Mouse (Mus musculus) midbrain, embryonic 11.5 days (tissue): ENCODE data around the gene Ocln. TPM values are rescaled to one million over a fixed set of nuclear protein-coding genes. Genes with fewer than 3 reads are reported as not detected.

Source experiments
- ATAC-seq: fragments of 200-750 bp; cut with Nextera tagmentation; 2 replicates; pipeline ENCODE4 v1.8.0; 2017; ENCODE audit warnings: moderate TSS enrichment, moderate library complexity; ENCODE audit not compliant: low FRiP score
- DNase-seq: peaks from one replicate; pipeline ENCODE4 v3.0.0; 2015; ENCODE audit warnings: low spot score; ENCODE audit errors: missing footprints
- H3K27ac ChIP-seq: fragments of 300-500 bp; sonication (generic); 2 replicates; pipeline ENCODE4 v1.5.1; 2014; ENCODE audit warnings: low read depth, low read length
- H3K27me3 ChIP-seq: fragments of 300-500 bp; sonication (generic); 2 replicates; pipeline ENCODE4 v1.6.1; 2014; ENCODE audit warnings: mild to moderate bottlenecking, low read length, moderate library complexity, mixed read lengths; ENCODE audit not compliant: control insufficient read depth, insufficient read depth
- H3K36me3 ChIP-seq: fragments of 300-500 bp; sonication (generic); 2 replicates; pipeline ENCODE4 v1.6.1; 2014; ENCODE audit warnings: mild to moderate bottlenecking, low read length, moderate library complexity, mixed read lengths; ENCODE audit not compliant: control insufficient read depth, insufficient read depth
- H3K4me1 ChIP-seq: fragments of 300-500 bp; sonication (generic); 2 replicates; pipeline ENCODE4 v1.6.1; 2014; ENCODE audit warnings: low read length; ENCODE audit not compliant: control insufficient read depth, insufficient read depth
- H3K4me2 ChIP-seq: fragments of 300-500 bp; sonication (generic); 2 replicates; pipeline ENCODE4 v1.6.1; 2014; ENCODE audit warnings: mild to moderate bottlenecking, moderate library complexity
- H3K4me3 ChIP-seq: fragments of 300-500 bp; sonication (generic); 2 replicates; pipeline ENCODE4 v1.5.1; 2014; ENCODE audit warnings: low read depth, low read length
- H3K9ac ChIP-seq: fragments of 300-500 bp; sonication (generic); 2 replicates; pipeline ENCODE4 v1.6.1; 2014; ENCODE audit warnings: low read length
- H3K9me3 ChIP-seq: fragments of 300-500 bp; sonication (generic); 2 replicates; pipeline ENCODE4 v1.6.1; 2016; ENCODE audit warnings: low read length; ENCODE audit not compliant: control insufficient read depth
- WGBS: fragments of 180-500 bp; shearing (Covaris S2); extraction: QIAGEN DNeasy Blood & Tissue Kit; methylation state at CpG from one replicate; pipeline ENCODE4 v1.1.7; 2014; 5-methylcytosine and 5-hydroxymethylcytosine counted together
- polyA plus RNA-seq: library from polyadenylated mRNA; unstranded; fragments of >200 nt; fragmentation: Nextera tagmentation; extraction: Ambion mirVana; gene quantifications from 2 replicates; pipeline ENCODE4 v1.2.1, GENCODE M21; 2014

Gene Ocln
- polyA plus RNA-seq, 1 experiment from 2014 or later = 1.5 TPM

DNA sequence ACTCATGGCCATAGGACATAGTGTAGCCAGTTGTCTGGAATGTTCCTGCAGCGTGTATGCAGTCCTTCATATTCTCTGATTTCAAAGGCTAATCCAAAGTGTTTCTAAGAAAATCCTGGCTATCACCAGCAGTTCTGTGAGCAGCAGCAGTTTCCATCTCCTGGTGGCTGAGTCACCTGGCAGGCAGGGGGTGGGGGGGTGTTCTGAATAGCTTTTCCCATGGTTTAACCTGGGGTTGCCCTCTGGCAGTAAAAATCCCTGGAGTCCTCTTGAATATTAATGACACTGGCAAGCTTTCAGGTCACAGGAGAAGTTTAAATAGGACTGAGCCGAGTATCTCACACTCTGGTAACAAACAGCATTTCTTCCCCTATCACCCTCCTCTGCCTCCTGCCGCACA is 29.2 kb upstream of the Ocln start:
- DNase-seq = no peak
- Histone ChIP-seq H3K27ac (no peak overlapping the region), H3K36me3 (no peaks in the 10 kb centered on the region), H3K4me1 (no peaks in the 10 kb centered on the region; the same call in 1 of the 2 replicates), H3K4me3 (no peak overlapping the region), H3K9ac (no peak overlapping the region), H3K4me2 (no peak overlapping the region), H3K27me3 (no peaks in the 10 kb centered on the region), H3K9me3 (no peaks in the 10 kb centered on the region)
- 45% methylated on average over 3 of the region's 3 CpGs for WGBS
- ATAC-seq = no peak

DNA sequence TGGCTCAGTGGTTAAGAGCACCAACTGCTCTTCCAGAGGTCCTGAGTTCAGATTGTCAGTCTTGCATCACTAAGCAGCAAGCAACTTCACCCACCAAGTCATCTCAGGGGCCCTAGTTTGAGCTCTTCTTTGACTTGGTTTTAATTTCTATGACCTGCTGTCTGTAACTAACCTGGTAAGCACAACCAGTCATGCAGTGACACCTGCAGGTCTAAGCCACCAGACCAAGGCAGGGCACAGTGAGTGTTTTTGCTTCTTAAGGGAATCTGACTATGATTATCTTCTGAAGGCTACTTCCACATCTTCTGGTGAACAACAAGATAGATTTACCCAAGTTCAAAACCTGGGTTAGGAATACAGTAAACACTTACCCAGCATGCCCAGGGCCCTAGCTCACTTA is 27.4 kb upstream of the Ocln start:
- Histone ChIP-seq H3K4me3 (no peak overlapping the region), H3K4me2 (no peak overlapping the region), H3K4me1 (no peaks in the 10 kb centered on the region; the same call in 1 of the 2 replicates), H3K9me3 (no peaks in the 10 kb centered on the region), H3K27ac (no peak overlapping the region), H3K36me3 (no peaks in the 10 kb centered on the region), H3K9ac (no peak overlapping the region), H3K27me3 (no peaks in the 10 kb centered on the region)
- ATAC-seq (no peak), DNase-seq (no peak)

GRCm38 (mm10) chr13:100579220-100579619 is 26.7 kb upstream of the Ocln start:
- H3K27ac ChIP-seq = no peak overlapping the region
- ATAC-seq (no peak), DNase-seq (no peak)
- H3K9me3 ChIP-seq = no peaks in the 10 kb centered on the region
- no peak overlapping the region for H3K4me2 ChIP-seq
- 58% methylated on average over 3 of the region's 3 CpGs for WGBS
- H3K4me3 ChIP-seq = no peak overlapping the region
- H3K9ac ChIP-seq = no peak overlapping the region
- H3K36me3 ChIP-seq = no peaks in the 10 kb centered on the region
- H3K4me1 ChIP-seq = no peaks in the 10 kb centered on the region; the same call in 1 of the 2 replicates
- H3K27me3 ChIP-seq = no peaks in the 10 kb centered on the region

GRCm38 (mm10) chr13:100575950-100576349 is 23.4 kb upstream of the Ocln start:
- no peak overlapping the region for H3K9ac ChIP-seq
- no peaks in the 10 kb centered on the region for H3K9me3 ChIP-seq
- no peaks in the 10 kb centered on the region for H3K36me3 ChIP-seq
- 69% methylated on average over 2 of the region's 2 CpGs for WGBS
- no peak overlapping the region for H3K4me2 ChIP-seq
- DNase-seq = no peak
- H3K27me3 ChIP-seq = no peaks in the 10 kb centered on the region
- no peak for ATAC-seq
- no peaks in the 10 kb centered on the region for H3K4me1 ChIP-seq
- no peak overlapping the region for H3K4me3 ChIP-seq
- no peak overlapping the region for H3K27ac ChIP-seq

- H3K4me3 ChIP-seq = no peak overlapping the region
- H3K9me3 ChIP-seq = no peaks in the 10 kb centered on the region
- DNase-seq (no peak), ATAC-seq (no peak)
- H3K36me3 ChIP-seq = no peaks in the 10 kb centered on the region
- H3K27me3 ChIP-seq = no peaks in the 10 kb centered on the region
- H3K4me1 ChIP-seq = no peaks in the 10 kb centered on the region
- H3K4me2 ChIP-seq = no peak overlapping the region
- no peak overlapping the region for H3K27ac ChIP-seq
- 79% methylated on average over 2 of the region's 2 CpGs for WGBS
- no peak overlapping the region for H3K9ac ChIP-seq
Measured at GRCm38 (mm10) chr13:100570713-100571112, 18.2 kb upstream of the Ocln start.

DNA sequence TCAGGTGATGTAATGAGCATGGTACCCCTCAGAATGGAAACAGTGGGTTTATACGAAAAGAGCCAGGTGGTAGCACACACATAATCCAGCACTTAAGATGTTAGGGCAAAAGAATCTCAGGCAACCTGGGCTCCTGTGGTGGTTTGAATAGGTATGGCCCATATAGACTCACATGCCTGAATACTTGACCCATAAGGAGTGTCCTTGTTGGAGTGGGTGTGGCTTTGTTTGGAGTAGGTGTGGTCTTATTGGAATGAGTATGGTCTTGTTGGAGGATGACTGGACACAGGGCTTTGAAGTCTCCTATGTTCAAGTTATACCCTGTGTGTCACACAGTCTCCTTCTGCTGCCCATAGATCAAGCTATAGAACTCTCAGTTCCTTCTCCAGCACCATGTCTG is 15.8 kb upstream of the Ocln start:
- no peaks in the 10 kb centered on the region for H3K27me3 ChIP-seq
- H3K4me3 ChIP-seq = no peak overlapping the region
- H3K9ac ChIP-seq = no peak overlapping the region
- DNase-seq (no peak), ATAC-seq (no peak)
- no peak overlapping the region for H3K4me2 ChIP-seq
- no peaks in the 10 kb centered on the region for H3K4me1 ChIP-seq
- no peaks in the 10 kb centered on the region for H3K36me3 ChIP-seq
- no peaks in the 10 kb centered on the region for H3K9me3 ChIP-seq
- 93% methylated on average over 1 of the region's 1 CpGs for WGBS
- H3K27ac ChIP-seq = no peak overlapping the region

- 84% methylated on average over 9 of the region's 9 CpGs for WGBS
- Histone ChIP-seq H3K4me3 (no peak overlapping the region), H3K9ac (no peak overlapping the region), H3K4me2 (no peak overlapping the region), H3K9me3 (no peaks in the 10 kb centered on the region), H3K27me3 (no peaks in the 10 kb centered on the region), H3K27ac (no peak overlapping the region), H3K4me1 (no peaks in the 10 kb centered on the region), H3K36me3 (no peaks in the 10 kb centered on the region)
- DNase-seq = no peak
- ATAC-seq = no peak
Measured at GRCm38 (mm10) chr13:100559449-100559848, 6.9 kb upstream of the Ocln start.

- DNase-seq = no peak
- H3K27me3 ChIP-seq = peaks cover 16% of the 10 kb centered on the region
- no peaks in the 10 kb centered on the region for H3K36me3 ChIP-seq
- H3K4me2 ChIP-seq = no peak overlapping the region
- WGBS = 73% methylated on average over 4 of the region's 4 CpGs
- H3K27ac ChIP-seq = no peak overlapping the region
- H3K4me1 ChIP-seq = peaks cover 5% of the 10 kb centered on the region
- H3K9ac ChIP-seq = no peak overlapping the region
- no peak for ATAC-seq
- H3K4me3 ChIP-seq = no peak overlapping the region
- H3K9me3 ChIP-seq = no peaks in the 10 kb centered on the region
Measured at GRCm38 (mm10) chr13:100557011-100557410, 4.5 kb upstream of the Ocln start.

- no peaks in the 10 kb centered on the region for H3K9me3 ChIP-seq
- H3K4me3 ChIP-seq = peak overlapping the region; percentile 52
- H3K9ac ChIP-seq = no peak overlapping the region; the same call in 1 of the 2 replicates
- H3K27me3 ChIP-seq = peaks cover 36% of the 10 kb centered on the region
- H3K27ac ChIP-seq = no peak overlapping the region
- DNase-seq (no peak), ATAC-seq (no peak; the same call in 1 of the 2 replicates)
- H3K4me2 ChIP-seq = peak overlapping the region; percentile 98
- 5% methylated on average over 12 of the region's 12 CpGs for WGBS
- H3K4me1 ChIP-seq = peaks cover 7% of the 10 kb centered on the region
- H3K36me3 ChIP-seq = no peaks in the 10 kb centered on the region
Measured at GRCm38 (mm10) chr13:100553042-100553437, 522 bp upstream of the Ocln start.

GRCm38 (mm10) chr13:100552009-100552368 is 529 bp downstream of the Ocln start:
- Histone ChIP-seq H3K4me1 (peaks cover 7% of the 10 kb centered on the region), H3K9me3 (no peaks in the 10 kb centered on the region), H3K27me3 (peaks cover 36% of the 10 kb centered on the region), H3K9ac (peak overlapping the region; percentile 36), H3K4me2 (peak overlapping the region; percentile 98), H3K36me3 (no peaks in the 10 kb centered on the region), H3K4me3 (peak overlapping the region; percentile 52), H3K27ac (no peak overlapping the region)
- ATAC-seq (peak; percentile 42), DNase-seq (no peak)
- WGBS = under 1% methylated on average over 34 of the region's 35 CpGs
